Mouse (Mus musculus): ENCODE results near the gene Hist1h4i. TPM values are rescaled to one million over a fixed set of nuclear protein-coding genes. Genes with fewer than 3 reads are reported as not detected.

Gene Hist1h4i
- polyA plus RNA-seq, 1 experiment from 2014 or later, result 30.2 TPM

GRCm38 (mm10) chr13:22021581-22021980, 19.6 kb downstream of the Hist1h4i start:
- Histone ChIP-seq H3K4me3 (ENCODE audit: low read depth, low read length) (peak overlapping the region; percentile 35), H3K27ac (replicated peaks; ENCODE audit: low read depth, low read length) (no peak overlapping the region), H3K4me1 (ENCODE audit: control insufficient read depth, insufficient read depth, low read length) (0 out of 2 replicates have a peak, but pooled peaks cover 2% of the 10 kb centered on the region), H3K36me3 (ENCODE audit: control insufficient read depth, insufficient read depth, low read length) (no peaks in the 10 kb centered on the region), H3K9ac (ENCODE audit: low read length) (no peak overlapping the region), H3K9me3 (ENCODE audit: control insufficient read depth, low read length) (no peaks in the 10 kb centered on the region), H3K4me2 (ENCODE audit: low read depth, severe bottlenecking) (peak overlapping the region; percentile 49), H3K27me3 (ENCODE audit: control insufficient read depth, insufficient read depth, low read length) (peaks cover 13% of the 10 kb centered on the region; the same call in 1 of the 2 replicates)
- DNase-seq (ENCODE audit: low spot score) (no peak), ATAC-seq (ENCODE audit: insufficient number of reproducible peaks, low FRiP score, low TSS enrichment, low read depth) (peak; percentile 11; the same call in 1 of the 2 replicates)
- under 1% methylated on average over 11 of the region's 11 CpGs for WGBS

- H3K27ac ChIP-seq (replicated peaks; ENCODE audit: low read depth, low read length), result no peak overlapping the region
- H3K9ac ChIP-seq (ENCODE audit: low read length), result no peak overlapping the region
- H3K27me3 ChIP-seq (ENCODE audit: control insufficient read depth, insufficient read depth, low read length), result peaks cover 15% of the 10 kb centered on the region
- H3K4me2 ChIP-seq (ENCODE audit: low read depth, severe bottlenecking), result peak overlapping the region; percentile 49
- 0 out of 2 replicates have a peak, but pooled peaks cover 2% of the 10 kb centered on the region for H3K4me1 ChIP-seq (ENCODE audit: control insufficient read depth, insufficient read depth, low read length)
- DNase-seq (ENCODE audit: low spot score) (peak; percentile 80), ATAC-seq (ENCODE audit: insufficient number of reproducible peaks, low FRiP score, low TSS enrichment, low read depth) (peak; percentile 62; the same call in 1 of the 2 replicates)
- H3K4me3 ChIP-seq (ENCODE audit: low read depth, low read length), result peak overlapping the region; percentile 38
- no peaks in the 10 kb centered on the region for H3K9me3 ChIP-seq (ENCODE audit: control insufficient read depth, low read length)
- 0% methylated on average over 8 of the region's 8 CpGs for WGBS
- no peaks in the 10 kb centered on the region for H3K36me3 ChIP-seq (ENCODE audit: control insufficient read depth, insufficient read depth, low read length)
Observed at GRCm38 (mm10) chr13:22020901-22021339, 20.2 kb downstream of the Hist1h4i start.

GRCm38 (mm10) chr13:22019934-22020835, 21.0 kb downstream of the Hist1h4i start:
- Histone ChIP-seq H3K9me3 (ENCODE audit: control insufficient read depth, low read length) (no peaks in the 10 kb centered on the region), H3K27ac (replicated peaks; ENCODE audit: low read depth, low read length) (no peak overlapping the region), H3K36me3 (ENCODE audit: control insufficient read depth, insufficient read depth, low read length) (no peaks in the 10 kb centered on the region), H3K27me3 (ENCODE audit: control insufficient read depth, insufficient read depth, low read length) (peaks cover 19% of the 10 kb centered on the region), H3K4me1 (ENCODE audit: control insufficient read depth, insufficient read depth, low read length) (0 out of 2 replicates have a peak, but pooled peaks cover 2% of the 10 kb centered on the region), H3K4me3 (ENCODE audit: low read depth, low read length) (peak overlapping the region; percentile 38), H3K4me2 (ENCODE audit: low read depth, severe bottlenecking) (peak overlapping the region; percentile 49), H3K9ac (ENCODE audit: low read length) (no peak overlapping the region)
- no peak for DNase-seq (ENCODE audit: low spot score)
- ATAC-seq (ENCODE audit: insufficient number of reproducible peaks, low FRiP score, low TSS enrichment, low read depth), result no peak; the same call in 1 of the 2 replicates
- WGBS, result under 1% methylated on average over 44 of the region's 44 CpGs

GRCm38 (mm10) chr13:22015479-22016450, 25.4 kb downstream of the Hist1h4i start:
- H3K9ac ChIP-seq (ENCODE audit: low read length), result no peak overlapping the region
- ATAC-seq (ENCODE audit: insufficient number of reproducible peaks, low FRiP score, low TSS enrichment, low read depth) (peak; percentile 46; the same call in 1 of the 2 replicates), DNase-seq (ENCODE audit: low spot score) (peak; percentile 91)
- H3K27ac ChIP-seq (replicated peaks; ENCODE audit: low read depth, low read length), result no peak overlapping the region
- H3K4me3 ChIP-seq (ENCODE audit: low read depth, low read length), result no peak overlapping the region
- peaks cover 44% of the 10 kb centered on the region for H3K27me3 ChIP-seq (ENCODE audit: control insufficient read depth, insufficient read depth, low read length)
- 0 out of 2 replicates have a peak, but pooled peaks cover 2% of the 10 kb centered on the region for H3K4me1 ChIP-seq (ENCODE audit: control insufficient read depth, insufficient read depth, low read length)
- H3K4me2 ChIP-seq (ENCODE audit: low read depth, severe bottlenecking), result no peak overlapping the region
- no peaks in the 10 kb centered on the region for H3K9me3 ChIP-seq (ENCODE audit: control insufficient read depth, low read length)
- H3K36me3 ChIP-seq (ENCODE audit: control insufficient read depth, insufficient read depth, low read length), result no peaks in the 10 kb centered on the region
- 13% methylated on average over 27 of the region's 27 CpGs for WGBS

- no peak for DNase-seq (ENCODE audit: low spot score)
- WGBS, result 12% methylated on average over 17 of the region's 17 CpGs
Observed at GRCm38 (mm10) chr13:22014411-22014845, 26.7 kb downstream of the Hist1h4i start.

GRCm38 (mm10) chr13:22013716-22014115, 27.4 kb downstream of the Hist1h4i start:
- H3K27ac ChIP-seq (replicated peaks; ENCODE audit: low read depth, low read length), result no peak overlapping the region
- ATAC-seq (ENCODE audit: insufficient number of reproducible peaks, low FRiP score, low TSS enrichment, low read depth) (no peak), DNase-seq (ENCODE audit: low spot score) (no peak)
- WGBS, result 18% methylated on average over 13 of the region's 13 CpGs
- no peak overlapping the region for H3K4me3 ChIP-seq (ENCODE audit: low read depth, low read length)
- no peaks in the 10 kb centered on the region for H3K9me3 ChIP-seq (ENCODE audit: control insufficient read depth, low read length)
- H3K27me3 ChIP-seq (ENCODE audit: control insufficient read depth, insufficient read depth, low read length), result peaks cover 48% of the 10 kb centered on the region
- H3K4me2 ChIP-seq (ENCODE audit: low read depth, severe bottlenecking), result no peak overlapping the region
- no peaks in the 10 kb centered on the region for H3K36me3 ChIP-seq (ENCODE audit: control insufficient read depth, insufficient read depth, low read length)
- no peak overlapping the region for H3K9ac ChIP-seq (ENCODE audit: low read length)
- no peaks in the 10 kb centered on the region for H3K4me1 ChIP-seq (ENCODE audit: control insufficient read depth, insufficient read depth, low read length)

More at GRCm38 (mm10) chr13:22014411-22014845, 26.7 kb downstream of the Hist1h4i start:
- Histone ChIP-seq H3K4me3 (ENCODE audit: low read depth, low read length) (peak overlapping the region; percentile 8; the same call in 1 of the 2 replicates), H3K9me3 (ENCODE audit: control insufficient read depth, low read length) (no peaks in the 10 kb centered on the region), H3K27ac (replicated peaks; ENCODE audit: low read depth, low read length) (no peak overlapping the region), H3K9ac (ENCODE audit: low read length) (no peak overlapping the region), H3K36me3 (ENCODE audit: control insufficient read depth, insufficient read depth, low read length) (no peaks in the 10 kb centered on the region), H3K4me1 (ENCODE audit: control insufficient read depth, insufficient read depth, low read length) (no peaks in the 10 kb centered on the region), H3K4me2 (ENCODE audit: low read depth, severe bottlenecking) (peak overlapping the region; percentile 23; the same call in 1 of the 2 replicates), H3K27me3 (ENCODE audit: control insufficient read depth, insufficient read depth, low read length) (peaks cover 45% of the 10 kb centered on the region)
- ATAC-seq (ENCODE audit: insufficient number of reproducible peaks, low FRiP score, low TSS enrichment, low read depth), result no peak

- no peak within 1 kb of the TSS for H3K9ac ChIP-seq (ENCODE audit: low read length)
- DNase-seq (ENCODE audit: low spot score), result no peak
- no peak within 1 kb of the TSS for H3K4me2 ChIP-seq (ENCODE audit: low read depth, severe bottlenecking)
- WGBS, result 46% methylated on average over 7 of the region's 7 CpGs
- no peaks in the 10 kb centered on the region for H3K36me3 ChIP-seq (ENCODE audit: control insufficient read depth, insufficient read depth, low read length)
- no peaks in the 10 kb centered on the region; the same call in 1 of the 2 replicates for H3K4me1 ChIP-seq (ENCODE audit: control insufficient read depth, insufficient read depth, low read length)
- ATAC-seq (ENCODE audit: insufficient number of reproducible peaks, low FRiP score, low TSS enrichment, low read depth), result no peak
- H3K27ac ChIP-seq (replicated peaks; ENCODE audit: low read depth, low read length), result no peak within 1 kb of the TSS
- no peak within 1 kb of the TSS for H3K4me3 ChIP-seq (ENCODE audit: low read depth, low read length)
- H3K9me3 ChIP-seq (ENCODE audit: control insufficient read depth, low read length), result no peaks in the 10 kb centered on the region
- H3K27me3 ChIP-seq (ENCODE audit: control insufficient read depth, insufficient read depth, low read length), result peaks cover 76% of the 10 kb centered on the region
Observed at GRCm38 (mm10) chr13:22009642-22010041, 31.5 kb downstream of the Hist1h4i start, which contains the start of gene Prss16. Prss16 (minus strand) TSS chr13:22009742.

Measured in limb, embryonic 11.5 days (tissue).